Mouse (Mus musculus) kidney, postnatal 10 days (tissue): ENCODE measurements around the gene Ppp2r5c.
A peak's percentile ranks its signal among the peaks of the same experiment; 100 is the strongest.

Experiments used
- DNase-seq: peaks from one replicate; pipeline ENCODE4 v3.0.0; 2021; ENCODE audit warnings: mixed read lengths

The Ppp2r5c gene

DNA sequence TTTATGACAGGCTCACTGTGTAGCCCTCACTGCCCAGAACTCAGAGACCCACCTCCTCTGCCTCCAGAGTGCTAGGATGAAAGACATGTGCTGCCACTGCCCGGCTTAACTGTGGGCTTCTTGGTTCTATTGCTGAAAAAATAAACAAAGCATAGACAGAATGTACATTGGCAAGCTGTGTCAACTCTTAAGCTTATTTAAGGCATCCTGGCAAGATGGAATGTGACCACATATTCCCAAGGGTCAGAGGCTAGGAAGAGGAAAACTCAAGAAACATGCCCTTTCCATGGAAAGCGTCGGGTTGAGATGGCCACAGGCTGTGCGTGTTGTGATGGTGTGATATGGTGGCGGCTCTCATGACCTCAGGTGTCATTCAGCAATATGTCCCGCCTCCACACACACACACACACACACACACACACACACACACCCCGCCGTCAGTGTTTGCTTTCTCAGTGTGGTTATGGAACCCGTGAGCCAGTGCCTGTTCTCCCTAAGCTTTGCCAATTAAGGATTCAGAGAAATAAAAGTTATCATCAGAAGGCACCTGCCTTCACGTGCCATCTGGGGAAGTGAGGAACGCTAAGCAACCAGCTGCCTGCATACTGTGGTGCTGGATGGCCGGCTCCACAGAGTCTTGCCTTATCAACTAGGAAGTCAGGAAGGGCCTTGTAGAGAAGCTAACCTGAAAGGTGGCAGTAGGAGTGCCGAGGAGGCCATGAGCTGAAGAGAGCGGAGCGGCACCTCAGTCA, 73.5 kb downstream of the Ppp2r5c start:
- no peak for DNase-seq

DNA sequence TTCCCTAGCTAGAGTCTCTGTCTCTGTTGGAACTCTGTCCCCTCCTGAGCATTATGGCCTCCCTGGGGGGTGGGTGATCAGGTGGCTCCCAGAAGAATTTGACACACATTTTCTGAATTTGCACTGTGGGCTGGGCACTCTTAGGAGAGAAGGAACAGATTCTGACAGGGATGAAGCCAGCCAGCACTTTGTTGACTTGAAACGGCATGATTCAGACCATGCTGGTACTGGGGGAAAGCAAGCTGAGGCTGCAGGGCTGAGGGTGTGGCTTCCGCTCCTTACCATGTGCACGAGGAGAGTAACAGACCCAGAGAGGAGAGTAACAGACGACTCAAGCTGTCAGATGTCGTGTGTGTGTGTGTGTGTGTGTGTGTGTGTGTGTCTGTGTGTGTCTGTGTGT, 76.6 kb downstream of the Ppp2r5c start:
- DNase-seq = no peak

- no peak for DNase-seq
Measured at GRCm38 (mm10) chr12:110532711-110533110, 85.8 kb downstream of the Ppp2r5c start.

- DNase-seq = no peak
Measured at GRCm38 (mm10) chr12:110533151-110533550, 86.2 kb downstream of the Ppp2r5c start.

DNA sequence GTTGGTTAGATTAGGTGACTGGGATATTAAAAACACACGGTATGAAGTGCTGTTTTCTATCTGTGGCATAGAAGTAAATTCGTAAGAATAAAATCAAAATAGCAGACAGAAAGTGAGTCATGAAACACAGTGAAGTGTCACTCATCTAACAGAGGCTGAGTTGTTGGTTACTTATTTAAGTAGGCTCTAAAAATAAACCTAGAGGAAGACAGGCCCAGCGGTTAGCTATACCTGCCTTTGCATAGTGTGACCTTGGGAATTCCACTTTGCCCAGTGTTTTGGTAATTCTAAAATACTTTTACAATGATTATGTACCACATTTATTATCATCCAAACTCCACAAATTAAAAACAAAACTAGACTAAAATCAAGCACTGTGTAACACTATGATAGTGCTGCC, 86.9 kb downstream of the Ppp2r5c start:
- DNase-seq = no peak

- DNase-seq = no peak
Measured at GRCm38 (mm10) chr12:110535361-110535760, 88.4 kb downstream of the Ppp2r5c start.

- peak; percentile 38 for DNase-seq
Measured at GRCm38 (mm10) chr12:110537751-110538150, 90.8 kb downstream of the Ppp2r5c start.

GRCm38 (mm10) chr12:110539346-110539745, 92.4 kb downstream of the Ppp2r5c start:
- peak; percentile 12 for DNase-seq

DNA sequence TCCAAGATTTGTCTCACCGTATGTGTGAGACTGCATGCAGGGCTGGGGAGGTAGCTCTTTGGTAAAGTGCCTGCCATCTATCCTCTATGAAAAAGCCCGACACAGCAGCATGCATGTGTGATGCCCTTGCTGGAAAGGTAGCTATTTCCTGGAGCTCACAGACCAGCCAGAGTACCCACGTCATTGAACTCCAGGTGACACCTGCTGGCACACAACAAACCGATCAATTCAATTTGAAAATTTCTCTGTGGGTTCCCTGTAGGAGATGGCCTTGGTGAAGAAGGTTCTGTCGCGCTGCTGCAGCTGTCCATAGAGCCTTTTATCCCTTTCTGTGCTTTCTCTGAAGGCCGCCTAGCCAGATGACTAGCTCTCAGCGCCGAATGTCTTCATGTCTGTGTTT, 92.9 kb downstream of the Ppp2r5c start:
- no peak for DNase-seq

DNA sequence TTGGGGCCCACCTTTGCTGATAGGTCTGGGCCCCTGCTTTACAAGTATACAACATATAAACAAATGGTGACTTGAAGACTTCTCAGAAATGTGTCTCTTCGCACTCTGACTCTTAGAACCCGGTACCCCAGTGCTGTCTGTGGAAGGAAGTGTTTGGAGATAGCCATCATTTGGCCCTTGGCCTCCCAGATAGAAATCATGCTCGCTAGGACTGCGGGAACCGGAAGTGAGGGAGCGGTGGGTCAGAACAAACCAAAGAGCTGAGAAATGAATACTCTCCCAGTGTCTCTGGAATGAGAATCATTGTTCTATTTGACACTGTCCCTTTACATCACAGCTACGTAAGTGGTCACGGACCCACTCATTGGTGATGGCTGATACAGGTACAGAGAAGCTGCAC, 93.4 kb downstream of the Ppp2r5c start:
- DNase-seq = peak; percentile 42

DNA sequence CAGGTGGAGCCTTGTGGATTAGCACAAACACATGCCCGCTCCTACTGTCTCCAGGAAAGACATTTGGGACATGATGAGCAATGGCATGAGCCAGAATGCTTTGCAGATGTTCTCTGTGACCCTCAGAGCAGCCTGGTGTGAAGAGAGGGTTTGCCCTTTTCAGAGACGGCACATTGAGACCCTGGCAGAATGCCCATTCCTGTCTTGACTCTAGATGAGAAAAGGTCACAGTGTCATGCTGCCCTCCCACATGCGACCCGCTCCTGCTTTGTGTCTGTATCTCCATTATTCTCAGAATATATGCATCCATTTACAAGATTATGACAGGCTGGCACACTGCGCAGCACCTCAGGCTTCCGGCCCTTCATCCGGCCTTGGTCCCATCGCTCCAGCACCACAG, 94.1 kb downstream of the Ppp2r5c start:
- peak; percentile 36 for DNase-seq

DNA sequence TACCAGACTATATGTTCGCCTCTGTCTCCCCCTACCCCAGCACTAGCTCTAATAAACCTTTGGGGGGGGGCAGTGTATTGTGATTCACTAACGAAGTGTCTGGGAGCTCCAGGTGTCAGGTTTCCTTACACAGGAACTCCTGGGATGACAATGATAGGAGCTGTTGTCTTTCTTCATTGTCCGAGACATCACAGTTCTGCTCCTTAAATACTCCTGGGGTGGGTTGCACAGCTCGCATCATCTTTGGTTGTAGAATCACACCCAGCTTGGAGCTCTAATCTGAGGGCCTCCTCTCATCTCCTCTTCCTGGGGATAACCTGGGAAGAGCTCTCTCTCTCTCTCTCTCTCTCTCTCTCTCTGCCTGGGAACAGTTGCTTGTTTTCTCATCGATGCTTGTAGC, 94.6 kb downstream of the Ppp2r5c start:
- DNase-seq = no peak

- no peak for DNase-seq
Measured at GRCm38 (mm10) chr12:110545040-110545701, 98.3 kb downstream of the Ppp2r5c start.

DNA sequence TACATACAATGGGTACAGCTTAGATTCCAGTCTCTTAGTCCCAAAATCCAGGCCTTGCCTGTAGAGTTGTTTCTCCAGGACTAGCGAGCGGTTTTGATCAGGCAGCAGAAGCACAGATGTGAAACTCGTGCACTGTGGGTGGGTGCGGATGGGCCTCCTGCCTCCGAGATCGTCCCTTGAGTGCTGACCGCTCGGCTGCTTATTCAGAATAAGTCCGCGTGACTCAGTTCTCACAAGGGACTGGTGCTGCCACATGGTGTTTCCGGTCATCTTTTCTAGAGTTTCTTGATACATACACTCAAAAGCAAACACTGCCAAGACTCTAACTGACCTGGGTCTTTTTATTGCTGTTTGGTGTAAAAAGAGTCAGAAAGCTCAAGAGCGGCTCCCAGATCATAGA, 100.7 kb downstream of the Ppp2r5c start:
- no peak for DNase-seq

GRCm38 (mm10) chr12:110549437-110550112, 102.7 kb downstream of the Ppp2r5c start:
- peak; percentile 43 for DNase-seq

- no peak for DNase-seq
Measured at GRCm38 (mm10) chr12:110550364-110550763, 103.4 kb downstream of the Ppp2r5c start.

DNA sequence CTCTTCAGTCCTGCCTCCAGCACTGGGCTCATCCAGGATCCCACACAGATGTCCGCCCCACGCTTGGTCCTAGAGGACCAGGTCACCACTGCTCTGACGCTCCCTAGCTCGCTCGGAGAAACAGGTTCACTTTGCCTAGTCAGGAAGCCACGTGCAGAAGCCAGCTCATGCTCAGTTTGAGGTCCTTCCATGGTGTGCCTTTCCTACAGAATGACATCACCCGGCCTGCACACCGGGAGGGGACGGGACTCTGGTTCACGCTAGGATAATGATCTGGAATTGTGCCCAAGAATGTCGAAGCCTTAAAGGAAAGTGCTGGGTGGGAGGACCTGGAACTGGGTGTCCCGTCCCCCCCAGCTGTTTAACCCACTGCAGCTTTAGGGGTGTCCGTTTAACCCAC, 105.2 kb downstream of the Ppp2r5c start:
- DNase-seq = no peak

DNA sequence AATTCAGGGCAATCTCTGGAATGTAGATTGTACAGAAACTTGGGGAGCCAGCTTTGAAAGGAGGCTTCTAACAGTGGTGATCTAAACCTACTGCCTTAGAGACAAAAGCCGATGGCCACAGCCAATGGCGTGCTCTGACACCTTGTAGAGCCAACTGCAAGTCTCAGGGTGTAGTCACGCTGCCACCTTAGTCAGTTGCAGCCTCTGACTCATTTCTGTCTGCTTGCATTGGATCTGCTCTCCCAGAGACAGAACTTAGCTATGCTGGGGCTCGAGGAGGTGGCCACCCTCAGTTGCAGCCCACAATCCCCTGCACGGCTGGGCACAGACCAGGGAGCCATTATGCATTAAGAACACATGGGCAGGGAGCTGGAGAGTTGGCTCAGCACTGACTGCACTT, 106.4 kb downstream of the Ppp2r5c start:
- no peak for DNase-seq

GRCm38 (mm10) chr12:110555536-110556240, 108.8 kb downstream of the Ppp2r5c start:
- DNase-seq = no peak

DNA sequence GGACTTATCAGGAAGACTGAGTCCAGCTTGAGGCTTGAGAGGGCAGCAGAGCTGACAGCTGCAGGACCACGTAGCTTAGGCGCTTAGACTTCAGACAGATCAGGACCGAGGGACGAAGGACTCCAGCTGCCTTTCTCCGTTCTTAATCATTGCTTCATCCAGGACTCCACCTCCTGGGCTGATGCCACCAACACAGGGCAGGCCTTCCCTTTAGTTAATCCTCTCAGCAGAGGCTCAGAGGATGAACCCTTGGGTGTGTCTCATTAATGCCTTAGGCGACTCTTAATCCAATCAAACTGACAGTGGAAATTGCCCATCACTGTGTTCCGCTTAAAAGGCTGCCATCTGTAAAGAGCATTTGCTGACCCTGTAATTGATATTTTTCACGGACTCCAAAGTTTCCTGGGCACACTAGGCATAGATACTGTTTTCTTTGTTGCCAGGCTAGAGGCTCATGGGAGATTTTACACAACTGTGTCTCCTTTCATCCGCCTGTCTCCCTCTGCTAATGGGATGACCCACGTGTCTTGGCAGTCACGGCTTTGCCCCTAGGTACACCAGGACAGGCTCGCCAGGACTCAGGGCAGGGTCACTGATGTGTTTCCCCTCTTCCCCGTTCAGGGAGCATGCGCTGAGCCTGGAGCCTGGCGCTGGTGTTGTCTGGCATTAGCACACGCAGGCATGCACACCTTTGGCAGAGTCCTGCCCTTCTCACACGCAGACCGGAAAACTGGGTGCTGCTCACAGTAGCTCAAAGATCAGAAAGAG, 110.1 kb downstream of the Ppp2r5c start:
- no peak for DNase-seq

DNA sequence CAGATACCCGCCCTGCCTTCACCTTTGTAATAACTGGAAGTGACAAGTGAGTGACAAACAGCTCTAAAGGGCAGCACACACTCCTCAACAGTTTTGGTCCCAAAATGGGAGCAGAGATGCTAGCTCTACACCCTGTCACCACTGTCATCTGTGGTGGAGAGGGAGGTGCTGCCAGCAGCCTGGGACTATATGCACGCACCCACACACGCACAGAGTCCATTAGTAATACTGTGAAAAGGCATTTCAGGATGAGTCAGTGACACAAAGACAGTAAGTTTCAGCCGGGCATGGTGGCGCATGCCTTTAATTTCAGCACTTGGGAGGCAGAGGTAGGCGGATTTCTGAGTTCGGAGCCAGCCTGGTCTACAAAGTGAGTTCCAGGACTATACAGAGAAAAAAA, 111.3 kb downstream of the Ppp2r5c start:
- no peak for DNase-seq

- DNase-seq = no peak
Measured at GRCm38 (mm10) chr12:110563383-110563782, 116.5 kb downstream of the Ppp2r5c start.

DNA sequence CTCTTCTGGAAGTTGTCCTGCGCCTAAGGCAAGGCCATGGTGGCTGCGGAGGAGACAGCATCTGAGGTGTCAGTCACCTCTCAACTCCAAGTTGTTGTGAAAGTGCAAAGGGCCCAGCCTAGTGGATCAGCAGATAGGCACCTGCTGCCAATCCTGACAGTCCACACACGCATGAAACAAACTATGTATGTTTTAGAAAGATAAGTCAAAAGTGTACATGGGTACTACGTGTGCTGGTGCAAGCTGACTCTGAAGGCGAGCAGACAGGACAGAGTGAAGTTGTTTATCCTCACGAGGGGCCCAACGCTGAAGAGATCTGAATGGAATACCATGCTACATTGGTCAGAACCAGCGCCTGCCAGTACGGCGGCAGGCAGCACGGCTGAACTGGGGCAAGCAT, 117.9 kb downstream of the Ppp2r5c start:
- DNase-seq = no peak
